7 mouse cellular contexts compared by ENCODE assay signal in genomic region chr8:107150057-107150403, GRCm38 (mm10). TPM values are rescaled to one million over a fixed set of nuclear protein-coding genes. Genes with fewer than 3 reads are reported as not detected.
DNase-seq lines count a peak whose midpoint lies in the region; ATAC-seq and TF ChIP-seq lines count a peak whose summit lies in the region.

No protein-coding gene starts in this region.

- WGBS in spleen, adult 2 months: 35% methylated on average over 6 of the region's 6 CpGs
- WGBS in forebrain, embryonic 13.5 days: 21% methylated on average over 6 of the region's 6 CpGs
- 22% methylated on average over 6 of the region's 6 CpGs for WGBS in liver, embryonic 14.5 days (ENCODE audit: insufficient replicate concordance)

- no peak for DNase-seq in spleen, adult 2 months (ENCODE audit: low read depth in 1 of 2, low spot score in 2 of 2)
- DNase-seq in spleen, postnatal 36 days (ENCODE audit: low spot score in 2 of 2): no peak
- no peak for DNase-seq in liver, embryonic 14.5 days (ENCODE audit: low read depth in 3 of 3, low spot score in 3 of 3)
- DNase-seq in ovary, adult 18-20 months (ENCODE audit: low spot score): no peak
- DNase-seq in left cerebral cortex, postnatal 4 days: no peak
- no peak for DNase-seq in retina, embryonic 14.5 days (ENCODE audit: low spot score)

- no peak for TF ChIP-seq EP300 in liver, embryonic 14.5 days (IDR thresholded peaks at IDR 0.05; ENCODE audit: low read depth)

- intact Hi-C loops in left cerebral cortex, postnatal 4 days (cut with DNase I): no loop called here

- no peaks in the 10 kb centered on the region for H3K36me3 ChIP-seq in spleen, adult 2 months (ENCODE audit: control insufficient read depth, insufficient read depth, low read length)
- peaks cover 22% of the 10 kb centered on the region for H3K36me3 ChIP-seq in forebrain, embryonic 13.5 days (ENCODE audit: poor library complexity, severe bottlenecking)
- peaks cover 9% of the 10 kb centered on the region for H3K36me3 ChIP-seq in liver, embryonic 14.5 days (replicated peaks; ENCODE audit: control insufficient read depth, insufficient read depth, low read depth)

- peak overlapping the region; percentile 94; the same call in 1 of the 2 replicates for H3K4me3 ChIP-seq in spleen, adult 2 months (ENCODE audit: extremely low read depth, insufficient read depth, insufficient read length)
- H3K4me3 ChIP-seq in forebrain, embryonic 13.5 days: peak overlapping the region; percentile 88
- H3K4me3 ChIP-seq in liver, embryonic 14.5 days (ENCODE audit: insufficient read depth in 1 of 2, low read depth in 2 of 2, low read length in 2 of 2): peak overlapping the region; percentile 90 to 92

- ATAC-seq in forebrain, embryonic 13.5 days: peak; percentile 69
- ATAC-seq in liver, embryonic 14.5 days (ENCODE audit: insufficient read depth): peak; percentile 36

- peak overlapping the region; percentile 83 for H3K9ac ChIP-seq in forebrain, embryonic 13.5 days
- peak overlapping the region; percentile 82 for H3K9ac ChIP-seq in liver, embryonic 14.5 days (replicated peaks)

- peaks cover 6% of the 10 kb centered on the region; the same call in 1 of the 2 replicates for H3K4me1 ChIP-seq in spleen, adult 2 months (ENCODE audit: control insufficient read depth, insufficient read depth, insufficient read length)
- peaks cover 17% of the 10 kb centered on the region for H3K4me1 ChIP-seq in forebrain, embryonic 13.5 days
- H3K4me1 ChIP-seq in liver, embryonic 14.5 days (replicated peaks; ENCODE audit: control insufficient read depth in 2 of 2, insufficient read depth in 2 of 2, low read length in 1 of 2): peaks cover 9 to 10% of the 10 kb centered on the region in 2 experiments

- no peak for TF ChIP-seq CTCF in spleen, adult 2 months (IDR thresholded peaks at IDR 0.05; ENCODE audit: extremely low read depth, insufficient read depth, insufficient read length, insufficient replicate concordance)
- TF ChIP-seq CTCF in liver, embryonic 14.5 days (IDR thresholded peaks at IDR 0.05; ENCODE audit: low read depth): no peak

- H3K27me3 ChIP-seq in spleen, adult 2 months (ENCODE audit: control insufficient read depth, insufficient read depth, low read length): no peaks in the 10 kb centered on the region
- no peaks in the 10 kb centered on the region for H3K27me3 ChIP-seq in forebrain, embryonic 13.5 days
- no peaks in the 10 kb centered on the region for H3K27me3 ChIP-seq in liver, embryonic 14.5 days (ENCODE audit: control insufficient read depth, insufficient read depth, low read length)

- H3K9me3 ChIP-seq in forebrain, embryonic 13.5 days (replicated peaks): no peaks in the 10 kb centered on the region
- no peaks in the 10 kb centered on the region for H3K9me3 ChIP-seq in liver, embryonic 14.5 days (ENCODE audit: control insufficient read depth, low read length)

- TF ChIP-seq POLR2A in spleen, adult 2 months (IDR thresholded peaks at IDR 0.05; ENCODE audit: low read depth, low read length): no peak

- H3K27ac ChIP-seq in spleen, adult 2 months (ENCODE audit: insufficient read depth, low read length): peak overlapping the region; percentile 6
- peak overlapping the region; percentile 71 for H3K27ac ChIP-seq in forebrain, embryonic 13.5 days
- H3K27ac ChIP-seq in liver, embryonic 14.5 days: peak overlapping the region; percentile 5

- H3K4me2 ChIP-seq in forebrain, embryonic 13.5 days: peak overlapping the region; percentile 79
- H3K4me2 ChIP-seq in liver, embryonic 14.5 days (ENCODE audit: low read depth): peak overlapping the region; percentile 89

RNA-seq across cellular contexts. Expression of gene Cyb5b, which starts 0.4 kb away (rescaled TPM):
- 24.1 and 26.3 TPM in 2 replicates for polyA plus RNA-seq in spleen, adult 2 months (2012; rRNA removed)
- polyA plus RNA-seq in forebrain, embryonic 13.5 days (2015; fragmentation: Nextera tagmentation; extraction: Ambion mirVana): 102 and 115 TPM in 2 replicates
- polyA plus RNA-seq in liver, embryonic 14.5 days (2012; rRNA removed): 14.1 and 21.1 TPM in 2 replicates
- 25.4 and 25.6 TPM in 2 replicates for polyA plus RNA-seq in liver, embryonic 14.5 days (2014; fragmentation: Nextera tagmentation; extraction: Ambion mirVana)
- total RNA-seq in left cerebral cortex, postnatal 4 days (2021): 10 to 100 TPM; 98.3 to 99.8 TPM

RNA-seq across cellular contexts. Expression of gene Terf2, which starts 53.7 kb away (rescaled TPM):
- 10.9 and 12.7 TPM in 2 replicates for polyA plus RNA-seq in spleen, adult 2 months (2012; rRNA removed)
- polyA plus RNA-seq in forebrain, embryonic 13.5 days (2015; fragmentation: Nextera tagmentation; extraction: Ambion mirVana): 25.0 and 25.5 TPM in 2 replicates
- 6.0 and 9.3 TPM in 2 replicates for polyA plus RNA-seq in liver, embryonic 14.5 days (2012; rRNA removed)
- 4.4 and 5.3 TPM in 2 replicates for polyA plus RNA-seq in liver, embryonic 14.5 days (2014; fragmentation: Nextera tagmentation; extraction: Ambion mirVana)
- 10 to 100 TPM; 43.9 to 47.2 TPM for total RNA-seq in left cerebral cortex, postnatal 4 days (2021)

Comparison
In these comparisons a context has a peak if more than half of its experiments do, and no peak if none do; other contexts are left out.
1. H3K27ac ChIP-seq: peak in every context shown above with its lines; median percentile 71 in forebrain, embryonic 13.5 days; 6 in spleen, adult 2 months; 5 in liver, embryonic 14.5 days.